Mouse (Mus musculus): ENCODE results near the gene Dpyd. TPM values are rescaled to one million over a fixed set of nuclear protein-coding genes. Genes with fewer than 3 reads are reported as not detected.

Dpyd gene
- 9.1 and 10.6 TPM in 2 replicates for polyA plus RNA-seq (2015; fragmentation: Nextera tagmentation; extraction: Ambion mirVana)

DNA sequence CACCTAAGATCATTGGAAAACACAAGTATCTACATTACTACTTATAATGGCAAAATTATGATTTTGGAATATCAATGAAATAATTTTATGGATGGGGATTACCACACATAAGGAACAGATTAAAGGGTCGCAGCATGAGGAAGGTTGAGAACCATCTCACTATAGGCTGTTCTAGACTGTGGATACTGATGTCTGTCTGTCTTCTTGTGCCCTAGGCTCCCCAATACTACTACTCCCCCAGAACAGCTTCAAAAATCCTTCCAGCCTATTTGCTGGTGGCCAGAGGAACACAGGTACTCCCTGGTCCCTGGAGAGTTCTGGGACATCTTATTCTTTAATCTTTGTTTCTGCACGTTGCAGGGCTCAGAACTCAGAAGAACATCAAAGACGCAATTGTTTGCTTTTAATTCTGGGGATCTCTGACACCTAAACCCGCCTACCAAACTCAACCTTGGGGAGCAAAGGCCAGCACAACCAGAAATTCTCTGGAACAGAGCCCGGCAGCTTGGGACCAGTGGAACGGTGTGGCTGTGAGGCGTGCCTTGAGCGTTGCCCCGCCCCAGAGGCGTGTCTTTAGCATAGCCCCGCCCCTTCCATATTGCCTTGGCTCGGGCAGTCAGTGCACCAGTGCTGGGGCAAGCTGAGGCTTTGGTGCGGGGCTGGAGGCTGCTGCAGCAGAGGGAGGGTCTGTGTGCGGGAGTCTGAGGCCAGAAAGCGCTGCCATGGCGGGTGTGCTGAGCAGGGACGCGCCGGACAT, at the start of gene Dpyd:
TSS of gene Dpyd (plus strand) at position 576 of the 757 bp plus-strand sequence.
- 0 out of 2 replicates have a peak, but pooled peaks cover 3% of the 10 kb centered on the region for H3K4me1 ChIP-seq
- peak within 1 kb of the TSS; percentile 77 for H3K9ac ChIP-seq
- H3K27me3 ChIP-seq = no peaks in the 10 kb centered on the region
- ATAC-seq (ENCODE audit: low FRiP score, low read depth) = peak; percentile 99
- H3K36me3 ChIP-seq = no peaks in the 10 kb centered on the region
- H3K4me3 ChIP-seq = peak within 1 kb of the TSS; percentile 72
- WGBS = 4% methylated on average over 19 of the region's 19 CpGs
- no peaks in the 10 kb centered on the region for H3K9me3 ChIP-seq
- peak within 1 kb of the TSS; percentile 84 for H3K4me2 ChIP-seq (replicated peaks)
- no peak within 1 kb of the TSS for H3K27ac ChIP-seq

GRCm38 (mm10) chr3:118537676-118538075, 24.3 kb upstream of the Dpyd start:
- H3K9ac ChIP-seq = no peak overlapping the region
- H3K9me3 ChIP-seq = no peaks in the 10 kb centered on the region
- no peak for ATAC-seq (ENCODE audit: low FRiP score, low read depth)
- 37% methylated on average over 2 of the region's 2 CpGs for WGBS
- H3K4me1 ChIP-seq = no peaks in the 10 kb centered on the region
- no peaks in the 10 kb centered on the region for H3K36me3 ChIP-seq
- no peak overlapping the region for H3K4me3 ChIP-seq
- no peaks in the 10 kb centered on the region for H3K27me3 ChIP-seq
- no peak overlapping the region for H3K27ac ChIP-seq
- no peak overlapping the region for H3K4me2 ChIP-seq (replicated peaks)

DNA sequence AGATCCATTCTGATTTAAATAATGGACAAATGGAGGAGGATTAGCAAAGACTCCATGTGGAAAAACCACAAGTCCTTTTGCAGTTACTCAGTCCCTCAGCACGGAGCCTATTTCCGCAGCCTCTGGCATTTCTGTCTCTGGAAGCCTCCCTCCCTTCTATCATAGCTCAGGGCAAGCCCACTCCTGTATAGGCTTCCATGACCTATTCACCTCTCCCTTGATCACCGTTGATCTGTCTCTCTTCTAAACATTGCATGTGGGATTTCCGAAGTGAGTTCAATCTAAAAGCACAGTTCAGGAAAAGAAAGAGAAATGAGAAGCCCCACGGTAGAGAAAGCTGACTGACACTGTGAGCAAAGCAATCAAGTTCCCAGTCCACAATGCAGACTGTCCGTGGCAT, 20.2 kb upstream of the Dpyd start:
- no peak overlapping the region for H3K27ac ChIP-seq
- WGBS = 49% methylated on average over 6 of the region's 6 CpGs
- H3K9me3 ChIP-seq = no peaks in the 10 kb centered on the region
- no peaks in the 10 kb centered on the region for H3K4me1 ChIP-seq
- no peak overlapping the region for H3K4me3 ChIP-seq
- H3K4me2 ChIP-seq (replicated peaks) = no peak overlapping the region
- ATAC-seq (ENCODE audit: low FRiP score, low read depth) = no peak
- no peaks in the 10 kb centered on the region for H3K27me3 ChIP-seq
- H3K9ac ChIP-seq = no peak overlapping the region
- H3K36me3 ChIP-seq = no peaks in the 10 kb centered on the region

- no peaks in the 10 kb centered on the region for H3K27me3 ChIP-seq
- H3K9ac ChIP-seq = no peak overlapping the region
- WGBS = 14% methylated on average over 4 of the region's 4 CpGs
- 0 out of 2 replicates have a peak, but pooled peaks cover 11% of the 10 kb centered on the region for H3K4me1 ChIP-seq
- no peak overlapping the region for H3K27ac ChIP-seq
- no peaks in the 10 kb centered on the region for H3K36me3 ChIP-seq
- H3K9me3 ChIP-seq = no peaks in the 10 kb centered on the region
- H3K4me2 ChIP-seq (replicated peaks) = 0 out of 2 replicates have a peak overlapping the region, but pooled peaks have one; percentile 14
- ATAC-seq (ENCODE audit: low FRiP score, low read depth) = no peak
- H3K4me3 ChIP-seq = no peak overlapping the region
These were observed 14.2 kb upstream of the Dpyd start for GRCm38 (mm10) chr3:118547551-118548210.

DNA sequence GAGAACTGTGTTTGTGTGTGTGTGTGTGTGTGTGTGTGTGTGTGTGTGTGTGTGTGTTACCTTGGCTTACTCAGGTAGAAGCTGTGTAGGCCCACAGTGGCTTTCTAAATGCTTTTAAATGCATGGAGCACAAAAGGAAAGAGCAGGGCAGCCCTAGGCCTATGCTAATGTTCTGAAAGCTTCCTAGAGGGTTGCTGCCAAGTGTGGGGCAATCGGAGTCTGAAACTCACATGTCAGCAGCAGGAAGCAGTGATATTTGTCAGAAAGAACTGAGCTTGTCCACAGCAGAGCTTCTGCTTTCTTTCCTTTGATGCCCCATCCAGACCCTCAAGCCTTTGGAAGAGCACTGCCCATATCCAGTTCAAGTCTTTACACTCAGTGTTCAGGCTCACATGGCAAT, 4.3 kb upstream of the Dpyd start:
- no peaks in the 10 kb centered on the region for H3K9me3 ChIP-seq
- no peaks in the 10 kb centered on the region for H3K27me3 ChIP-seq
- no peak overlapping the region for H3K27ac ChIP-seq
- H3K9ac ChIP-seq = no peak overlapping the region
- 72% methylated on average over 1 of the region's 1 CpGs for WGBS
- H3K4me2 ChIP-seq (replicated peaks) = no peak overlapping the region
- 0 out of 2 replicates have a peak, but pooled peaks cover 3% of the 10 kb centered on the region for H3K4me1 ChIP-seq
- no peaks in the 10 kb centered on the region for H3K36me3 ChIP-seq
- no peak for ATAC-seq (ENCODE audit: low FRiP score, low read depth)
- H3K4me3 ChIP-seq = no peak overlapping the region

DNA sequence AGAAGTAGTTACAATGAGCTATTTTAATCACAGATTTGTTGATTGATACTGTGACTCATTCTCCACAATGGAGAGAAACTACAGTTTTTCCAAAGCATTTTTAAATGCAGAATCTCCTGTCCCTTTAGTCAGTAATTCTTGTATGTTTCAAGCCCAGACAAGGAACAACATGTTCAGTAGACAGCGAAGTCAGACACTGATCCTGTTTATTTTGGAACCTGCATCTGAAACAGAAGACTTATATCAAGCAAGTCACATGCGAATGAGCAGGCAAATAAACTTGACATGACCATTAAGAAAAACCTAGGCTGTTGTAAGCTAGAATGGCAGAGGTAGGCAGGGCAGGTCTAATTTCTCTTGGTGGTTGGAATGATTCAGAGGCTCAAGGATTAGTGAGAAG, 2.0 kb upstream of the Dpyd start:
- H3K9ac ChIP-seq = no peak overlapping the region
- no peak for ATAC-seq (ENCODE audit: low FRiP score, low read depth)
- H3K9me3 ChIP-seq = no peaks in the 10 kb centered on the region
- no peak overlapping the region for H3K4me3 ChIP-seq
- 0 out of 2 replicates have a peak, but pooled peaks cover 3% of the 10 kb centered on the region for H3K4me1 ChIP-seq
- H3K27me3 ChIP-seq = no peaks in the 10 kb centered on the region
- H3K27ac ChIP-seq = no peak overlapping the region
- H3K36me3 ChIP-seq = no peaks in the 10 kb centered on the region
- no peak overlapping the region for H3K4me2 ChIP-seq (replicated peaks)
- 90% methylated on average over 2 of the region's 2 CpGs for WGBS

DNA sequence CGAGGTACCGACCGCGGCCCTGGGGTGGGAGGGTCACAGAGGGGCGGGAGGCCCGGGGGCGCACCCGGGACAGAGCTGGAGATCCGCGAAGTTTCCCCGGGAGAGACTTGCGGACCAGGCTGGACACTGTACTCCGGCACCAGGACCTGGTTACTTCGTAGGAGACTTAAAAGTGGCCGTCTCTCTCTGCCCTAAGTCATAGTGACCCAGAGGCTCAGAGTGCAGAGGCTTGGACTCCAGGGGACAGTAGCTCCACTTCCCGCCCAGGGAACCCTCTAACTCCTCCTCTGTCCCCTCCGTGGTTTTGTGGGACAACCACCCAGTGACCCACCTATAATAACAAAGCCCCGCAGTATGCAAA, 362 bp downstream of the Dpyd start:
- H3K27ac ChIP-seq = no peak overlapping the region

GRCm38 (mm10) chr3:118566779-118567178, 4.8 kb downstream of the Dpyd start:
- ATAC-seq (ENCODE audit: low FRiP score, low read depth) = no peak
- 70% methylated on average over 5 of the region's 5 CpGs for WGBS

More for the DNA sequence above, 362 bp downstream of the Dpyd start:
- Histone ChIP-seq H3K27me3 (no peaks in the 10 kb centered on the region), H3K4me1 (0 out of 2 replicates have a peak, but pooled peaks cover 3% of the 10 kb centered on the region), H3K9me3 (no peaks in the 10 kb centered on the region), H3K36me3 (no peaks in the 10 kb centered on the region), H3K9ac (peak overlapping the region; percentile 77), H3K4me3 (peak overlapping the region; percentile 72), H3K4me2 (replicated peaks) (peak overlapping the region; percentile 84)
- ATAC-seq (ENCODE audit: low FRiP score, low read depth) = peak; percentile 84; the same call in 1 of the 2 replicates
- WGBS = 2% methylated on average over 17 of the region's 18 CpGs

DNA sequence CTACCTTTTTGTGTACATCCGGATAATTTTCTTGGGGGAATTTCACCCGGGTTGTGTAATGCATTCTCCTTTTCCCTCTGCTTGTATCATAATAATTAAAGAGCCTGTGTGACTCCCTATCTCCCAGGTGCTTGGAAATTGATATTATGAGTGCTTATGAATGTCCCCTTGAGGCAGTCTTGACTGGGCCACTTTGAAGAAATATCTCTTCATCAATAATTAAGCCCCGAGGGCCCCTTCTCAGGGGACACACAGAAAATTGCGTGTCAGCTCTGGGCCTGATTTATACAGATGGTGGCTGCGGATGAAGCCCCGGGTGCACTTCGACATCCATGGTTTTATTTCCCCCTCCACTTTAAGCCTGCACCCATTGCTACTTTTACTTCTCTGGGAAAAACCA, 8.3 kb downstream of the Dpyd start:
- Histone ChIP-seq H3K36me3 (no peaks in the 10 kb centered on the region), H3K4me3 (no peak overlapping the region), H3K4me1 (no peaks in the 10 kb centered on the region), H3K9me3 (no peaks in the 10 kb centered on the region), H3K27me3 (no peaks in the 10 kb centered on the region), H3K9ac (no peak overlapping the region), H3K27ac (no peak overlapping the region), H3K4me2 (replicated peaks) (no peak overlapping the region)
- ATAC-seq (ENCODE audit: low FRiP score, low read depth) = no peak
- WGBS = 76% methylated on average over 7 of the region's 7 CpGs

More at GRCm38 (mm10) chr3:118566779-118567178, 4.8 kb downstream of the Dpyd start:
- H3K9ac ChIP-seq = no peak overlapping the region
- 0 out of 2 replicates have a peak, but pooled peaks cover under 1% of the 10 kb centered on the region for H3K4me1 ChIP-seq
- H3K4me3 ChIP-seq = no peak overlapping the region
- H3K36me3 ChIP-seq = no peaks in the 10 kb centered on the region
- no peak overlapping the region for H3K4me2 ChIP-seq (replicated peaks)
- H3K27ac ChIP-seq = no peak overlapping the region
- no peaks in the 10 kb centered on the region for H3K27me3 ChIP-seq
- H3K9me3 ChIP-seq = no peaks in the 10 kb centered on the region

GRCm38 (mm10) chr3:118590559-118590958, 28.6 kb downstream of the Dpyd start:
- WGBS = 89% methylated on average over 1 of the region's 1 CpGs
- H3K9ac ChIP-seq = no peak overlapping the region
- H3K27ac ChIP-seq = no peak overlapping the region
- no peak overlapping the region for H3K4me2 ChIP-seq (replicated peaks)
- no peaks in the 10 kb centered on the region for H3K27me3 ChIP-seq
- no peaks in the 10 kb centered on the region for H3K36me3 ChIP-seq
- H3K4me3 ChIP-seq = no peak overlapping the region
- no peaks in the 10 kb centered on the region for H3K9me3 ChIP-seq
- no peak for ATAC-seq (ENCODE audit: low FRiP score, low read depth)
- no peaks in the 10 kb centered on the region for H3K4me1 ChIP-seq

GRCm38 (mm10) chr3:118594864-118595263, 32.9 kb downstream of the Dpyd start:
- Histone ChIP-seq H3K4me2 (replicated peaks) (no peak overlapping the region), H3K27me3 (no peaks in the 10 kb centered on the region), H3K9ac (no peak overlapping the region), H3K27ac (no peak overlapping the region), H3K9me3 (no peaks in the 10 kb centered on the region), H3K4me1 (no peaks in the 10 kb centered on the region), H3K36me3 (no peaks in the 10 kb centered on the region), H3K4me3 (no peak overlapping the region)
- ATAC-seq (ENCODE audit: low FRiP score, low read depth) = no peak
- WGBS = 82% methylated on average over 4 of the region's 4 CpGs

- Histone ChIP-seq H3K27ac (no peak overlapping the region), H3K27me3 (no peaks in the 10 kb centered on the region), H3K9ac (no peak overlapping the region), H3K9me3 (no peaks in the 10 kb centered on the region), H3K4me2 (replicated peaks) (no peak overlapping the region), H3K4me3 (no peak overlapping the region), H3K36me3 (no peaks in the 10 kb centered on the region), H3K4me1 (no peaks in the 10 kb centered on the region)
- ATAC-seq (ENCODE audit: low FRiP score, low read depth) = no peak
- WGBS = 70% methylated on average over 2 of the region's 2 CpGs
These were observed 33.8 kb downstream of the Dpyd start for GRCm38 (mm10) chr3:118595693-118596092.
